Mouse (Mus musculus) liver, embryonic 15.5 days (tissue): Measurements from ENCODE around the gene Eif3a. TPM values are rescaled to one million over a fixed set of nuclear protein-coding genes. Genes with fewer than 3 reads are reported as not detected.

Experiments used
- ATAC-seq: fragments of 200-750 bp; cut with Nextera tagmentation; 2 replicates; pipeline ENCODE4 v1.8.0; 2017; ENCODE audit warnings: moderate number of reproducible peaks, mild to moderate bottlenecking, moderate library complexity; ENCODE audit not compliant: insufficient read depth
- H3K27ac ChIP-seq: fragments of 300-500 bp; sonication (generic); replicated peaks from 2 replicates; pipeline ENCODE4 v1.5.1; 2015; ENCODE audit warnings: mild to moderate bottlenecking, inconsistent platforms
- H3K27me3 ChIP-seq: fragments of 300-500 bp; sonication (generic); 2 replicates; pipeline ENCODE4 v1.6.1; 2015; ENCODE audit warnings: mild to moderate bottlenecking, inconsistent platforms
- H3K36me3 ChIP-seq: fragments of 300-500 bp; sonication (generic); replicated peaks from 2 replicates; pipeline ENCODE4 v1.6.1; 2015; ENCODE audit warnings: moderate library complexity, mild to moderate bottlenecking, inconsistent platforms
- H3K4me1 ChIP-seq: fragments of 300-500 bp; sonication (generic); replicated peaks from 2 replicates; pipeline ENCODE4 v1.6.1; 2015; ENCODE audit warnings: inconsistent platforms
- H3K4me2 ChIP-seq: fragments of 300-500 bp; sonication (generic); 2 replicates; pipeline ENCODE4 v1.6.1; 2015; ENCODE audit warnings: moderate library complexity, mild to moderate bottlenecking, inconsistent platforms
- H3K4me3 ChIP-seq: fragments of 300-500 bp; sonication (generic); replicated peaks from 2 replicates; pipeline ENCODE4 v1.5.1; 2015; ENCODE audit warnings: mild to moderate bottlenecking, inconsistent platforms
- H3K9ac ChIP-seq: fragments of 300-500 bp; sonication (generic); 2 replicates; pipeline ENCODE4 v1.6.1; 2015; ENCODE audit warnings: moderate library complexity, mild to moderate bottlenecking, inconsistent platforms
- H3K9me3 ChIP-seq: fragments of 300-500 bp; sonication (generic); replicated peaks from 2 replicates; pipeline ENCODE4 v1.6.1; 2016; ENCODE audit warnings: inconsistent platforms
- WGBS: fragments of 180-500 bp; shearing (Covaris S2); methylation state at CpG from one replicate; pipeline ENCODE4 v1.1.7; 2015; ENCODE audit warnings: mixed read lengths; ENCODE audit not compliant: insufficient replicate concordance; 5-methylcytosine and 5-hydroxymethylcytosine counted together
- polyA plus RNA-seq: library from polyadenylated mRNA; unstranded; fragments of >200 nt; fragmentation: Nextera tagmentation; extraction: Ambion mirVana; gene quantifications from 2 replicates; pipeline ENCODE4 v1.2.1, GENCODE M21; 2015

Gene Eif3a
- polyA plus RNA-seq, 1 experiment from 2014 or later, result 74.9 TPM

DNA sequence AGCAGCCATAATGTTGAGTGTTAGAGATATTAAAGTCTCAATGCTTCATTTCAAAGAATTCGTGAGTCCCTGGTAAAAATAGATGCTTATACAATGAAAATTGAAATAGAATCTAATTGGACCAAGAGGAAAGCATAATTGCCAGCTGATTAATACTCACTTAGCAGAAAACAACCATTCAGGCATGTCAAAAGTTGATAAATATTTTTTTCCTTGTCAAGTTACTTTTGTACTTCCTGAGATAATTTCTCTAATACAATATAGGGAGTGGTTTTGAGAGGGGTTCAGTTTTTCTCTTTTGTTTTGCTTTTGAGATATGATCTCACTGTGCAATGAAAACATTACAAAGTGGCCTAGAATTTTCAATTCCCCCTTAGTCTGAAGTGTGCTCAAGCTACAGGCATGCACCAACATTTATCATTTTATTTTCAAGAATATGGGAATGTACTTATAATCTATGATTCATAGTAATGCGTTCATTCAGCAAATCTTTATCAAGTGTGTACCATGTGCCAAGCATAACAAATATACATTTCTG lies 2.8 kb upstream of the Eif3a start:
- Histone ChIP-seq H3K36me3 (no peaks in the 10 kb centered on the region; the same call in 1 of the 2 replicates), H3K4me2 (no peak overlapping the region), H3K9me3 (no peaks in the 10 kb centered on the region), H3K4me3 (no peak overlapping the region), H3K9ac (no peak overlapping the region), H3K27me3 (no peaks in the 10 kb centered on the region), H3K4me1 (peaks cover 28% of the 10 kb centered on the region), H3K27ac (0 out of 2 replicates have a peak overlapping the region, but pooled peaks have one; percentile 6)
- ATAC-seq, result no peak
- 62% methylated on average over 2 of the region's 2 CpGs for WGBS

DNA sequence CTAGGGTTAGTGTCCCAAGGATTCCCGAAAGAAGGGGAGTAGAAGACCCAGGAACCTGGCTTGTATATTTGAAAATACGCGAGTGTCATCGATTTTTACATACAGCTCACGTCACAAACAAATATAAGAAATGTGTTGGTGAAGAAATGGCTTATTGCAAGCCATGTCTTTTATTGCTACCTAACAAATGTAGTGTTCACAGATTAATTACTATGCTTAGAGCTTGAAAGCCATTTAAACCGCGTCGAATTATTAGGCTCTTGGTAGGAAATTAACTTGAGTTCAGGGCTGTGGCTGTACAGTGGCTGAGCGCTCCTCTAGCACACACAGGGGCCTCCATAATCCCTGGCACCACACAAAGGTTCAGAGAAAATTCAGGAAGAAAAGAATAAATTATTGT lies 706 bp upstream of the Eif3a start:
- Histone ChIP-seq H3K4me2 (peak overlapping the region; percentile 95), H3K9ac (peak overlapping the region; percentile 99), H3K4me1 (peaks cover 36% of the 10 kb centered on the region), H3K27ac (peak overlapping the region; percentile 99), H3K27me3 (no peaks in the 10 kb centered on the region), H3K36me3 (0 out of 2 replicates have a peak, but pooled peaks cover 3% of the 10 kb centered on the region), H3K9me3 (no peaks in the 10 kb centered on the region), H3K4me3 (peak overlapping the region; percentile 100)
- 14% methylated on average over 9 of the region's 9 CpGs for WGBS
- ATAC-seq, result no peak

DNA sequence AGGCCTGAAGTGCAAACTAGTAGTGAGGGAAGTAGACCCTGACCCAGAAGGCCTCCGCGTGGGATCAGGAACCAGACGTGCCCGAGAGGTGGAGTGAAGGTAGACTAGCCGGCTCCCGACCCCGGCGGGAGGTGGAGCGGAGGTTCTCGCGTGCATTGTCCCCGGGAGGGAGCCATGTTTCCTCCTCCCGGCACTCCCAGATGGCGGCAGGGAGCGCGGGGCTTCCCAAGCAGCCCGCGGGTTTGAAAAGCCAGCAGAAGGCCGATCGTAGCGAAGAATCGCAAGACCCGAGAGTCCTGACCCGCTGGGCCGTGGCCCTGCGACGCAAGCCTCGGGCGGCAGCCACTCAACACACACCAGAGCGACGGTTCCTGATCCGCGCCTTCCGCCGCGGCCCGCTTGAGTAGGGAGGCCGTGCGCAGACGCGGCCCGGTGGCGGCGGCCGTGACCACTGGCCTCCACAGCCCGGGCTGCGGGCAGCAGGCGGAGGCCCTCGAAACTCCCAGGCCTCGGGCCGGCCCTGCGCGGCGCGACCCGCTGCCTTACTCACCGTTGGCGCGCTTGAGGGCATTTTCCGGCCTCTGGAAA lies 445 bp downstream of the Eif3a start:
- Histone ChIP-seq H3K27ac (peak overlapping the region; percentile 99), H3K27me3 (no peaks in the 10 kb centered on the region), H3K4me2 (peak overlapping the region; percentile 95), H3K36me3 (0 out of 2 replicates have a peak, but pooled peaks cover 3% of the 10 kb centered on the region), H3K4me1 (peaks cover 38% of the 10 kb centered on the region), H3K9ac (peak overlapping the region; percentile 99), H3K9me3 (no peaks in the 10 kb centered on the region), H3K4me3 (peak overlapping the region; percentile 100)
- peak; percentile 63 for ATAC-seq
- WGBS, result 0% methylated on average over 60 of the region's 60 CpGs

DNA sequence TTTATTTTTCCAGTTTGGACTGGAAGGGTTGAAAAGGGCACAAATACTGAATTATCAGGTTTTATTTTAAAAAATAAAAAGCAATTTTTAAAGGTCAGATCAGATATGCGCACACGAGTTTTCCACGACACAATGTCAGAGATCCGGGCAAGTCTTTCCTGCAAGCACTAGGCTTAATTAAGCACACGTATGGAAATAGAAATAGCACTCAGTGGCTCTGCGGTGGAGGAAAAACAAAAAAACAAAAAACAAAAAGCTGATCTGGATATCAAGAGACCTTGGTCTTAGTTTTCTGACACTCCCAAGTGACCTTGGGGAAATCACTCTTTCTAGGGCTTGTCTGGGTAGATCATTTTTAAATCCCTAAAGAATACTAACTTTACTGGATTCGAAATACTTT lies 1.0 kb downstream of the Eif3a start:
- Histone ChIP-seq H3K9me3 (no peaks in the 10 kb centered on the region), H3K4me3 (peak overlapping the region; percentile 100), H3K4me2 (peak overlapping the region; percentile 95), H3K27ac (peak overlapping the region; percentile 99), H3K27me3 (no peaks in the 10 kb centered on the region), H3K36me3 (peaks cover 3% of the 10 kb centered on the region; the same call in 1 of the 2 replicates), H3K9ac (peak overlapping the region; percentile 99), H3K4me1 (peaks cover 36% of the 10 kb centered on the region)
- 0% methylated on average over 7 of the region's 7 CpGs for WGBS
- ATAC-seq, result no peak

DNA sequence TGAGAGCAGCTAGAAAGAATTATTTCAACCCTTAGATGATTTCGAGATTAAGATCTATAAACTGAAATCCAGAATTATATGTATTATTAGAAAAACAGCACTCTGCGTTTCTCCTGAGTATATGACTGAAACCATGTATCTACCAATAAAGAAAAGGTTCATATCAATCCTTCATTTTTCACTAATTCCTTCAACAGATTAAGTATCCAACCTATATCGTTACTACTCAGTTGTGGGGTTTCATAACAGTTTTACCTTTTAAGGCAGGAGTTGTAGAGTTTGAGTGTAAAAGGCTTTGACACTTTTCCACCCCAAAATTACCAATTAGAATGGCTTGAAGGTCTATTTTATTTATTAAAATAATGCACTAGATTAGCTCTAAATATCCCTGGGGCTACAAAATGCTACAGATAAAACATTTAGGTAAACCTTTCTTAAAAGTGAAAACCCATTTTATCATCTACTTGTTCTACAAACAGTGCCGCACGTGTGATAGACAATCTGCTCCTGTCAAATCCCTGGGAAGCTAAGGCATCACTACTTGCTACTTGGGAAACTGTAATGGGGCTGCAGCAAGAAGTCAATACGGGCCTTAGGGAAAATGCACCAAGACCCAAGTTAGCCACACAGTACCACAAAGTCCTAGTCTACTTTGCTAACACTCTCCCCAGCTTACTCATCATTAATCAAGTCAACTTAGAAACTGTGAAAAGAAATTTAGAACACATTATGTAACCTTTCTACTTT lies 2.1 kb downstream of the Eif3a start:
- Histone ChIP-seq H3K4me1 (peaks cover 45% of the 10 kb centered on the region), H3K9me3 (no peaks in the 10 kb centered on the region), H3K36me3 (peaks cover 8% of the 10 kb centered on the region; the same call in 1 of the 2 replicates), H3K9ac (peak overlapping the region; percentile 50), H3K4me2 (peak overlapping the region; percentile 95), H3K4me3 (peak overlapping the region; percentile 100), H3K27me3 (no peaks in the 10 kb centered on the region), H3K27ac (peak overlapping the region; percentile 51; the same call in 1 of the 2 replicates)
- 23% methylated on average over 6 of the region's 6 CpGs for whole genome bisulfite sequencing
- no peak for ATAC-seq

DNA sequence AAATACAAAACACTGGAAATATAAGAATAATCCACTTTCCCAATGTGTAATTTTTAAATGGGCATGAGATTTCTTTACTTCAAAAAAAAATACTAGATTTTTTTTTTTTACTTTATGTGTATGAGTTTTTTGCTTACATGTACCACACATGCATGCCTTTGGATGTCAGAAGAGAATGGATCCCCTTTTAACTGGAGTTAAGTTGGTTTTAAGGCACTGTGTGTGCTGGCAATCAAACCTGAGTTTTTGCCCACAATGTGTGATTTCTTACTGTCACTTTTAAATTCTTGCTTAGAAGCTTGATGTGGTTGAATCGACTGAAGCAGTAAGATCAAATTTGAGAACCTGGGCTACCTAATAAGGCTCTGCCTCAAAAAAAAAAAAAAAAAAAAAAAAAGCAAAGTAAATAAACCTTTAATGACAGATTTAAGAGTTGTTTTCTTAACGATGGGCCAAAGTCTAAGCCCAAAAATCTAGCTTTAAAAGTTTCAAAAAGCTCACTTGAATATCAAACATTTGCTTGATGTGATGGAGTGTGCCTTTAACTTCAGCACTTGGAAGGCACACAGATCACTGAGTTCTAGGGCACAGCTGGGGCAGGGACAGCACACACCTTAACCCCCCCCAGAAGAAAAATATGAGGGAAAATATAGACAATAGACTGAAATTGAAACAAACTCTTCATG lies 2.9 kb downstream of the Eif3a start:
- H3K9ac ChIP-seq, result no peak overlapping the region
- H3K9me3 ChIP-seq, result no peaks in the 10 kb centered on the region
- peaks cover 8% of the 10 kb centered on the region; the same call in 1 of the 2 replicates for H3K36me3 ChIP-seq
- WGBS, result 31% methylated on average over 2 of the region's 2 CpGs
- no peaks in the 10 kb centered on the region for H3K27me3 ChIP-seq
- no peak for ATAC-seq
- H3K4me3 ChIP-seq, result peak overlapping the region; percentile 100
- H3K4me1 ChIP-seq, result peaks cover 48% of the 10 kb centered on the region
- peak overlapping the region; percentile 95 for H3K4me2 ChIP-seq
- no peak overlapping the region for H3K27ac ChIP-seq

DNA sequence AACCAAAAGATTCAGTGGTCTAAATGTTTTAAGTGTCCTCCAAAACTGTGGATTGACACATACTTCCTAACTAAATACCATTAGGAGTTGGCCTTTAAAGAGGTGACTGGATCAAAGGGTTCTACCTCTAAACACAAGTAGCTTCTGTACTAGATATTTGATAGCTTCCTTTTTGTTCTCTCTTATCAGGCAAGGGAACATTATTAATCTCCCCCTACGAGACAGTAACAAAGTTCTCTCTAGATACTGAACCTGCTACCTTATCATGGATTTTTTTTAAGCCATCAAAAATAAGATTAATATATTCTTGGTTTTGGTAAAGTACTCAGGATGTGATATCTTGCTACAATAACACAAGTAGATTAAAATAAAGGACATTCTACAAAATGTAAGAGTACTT lies 5.7 kb downstream of the Eif3a start:
- Histone ChIP-seq H3K36me3 (peaks cover 30% of the 10 kb centered on the region), H3K27me3 (no peaks in the 10 kb centered on the region), H3K4me1 (peaks cover 40% of the 10 kb centered on the region)

DNA sequence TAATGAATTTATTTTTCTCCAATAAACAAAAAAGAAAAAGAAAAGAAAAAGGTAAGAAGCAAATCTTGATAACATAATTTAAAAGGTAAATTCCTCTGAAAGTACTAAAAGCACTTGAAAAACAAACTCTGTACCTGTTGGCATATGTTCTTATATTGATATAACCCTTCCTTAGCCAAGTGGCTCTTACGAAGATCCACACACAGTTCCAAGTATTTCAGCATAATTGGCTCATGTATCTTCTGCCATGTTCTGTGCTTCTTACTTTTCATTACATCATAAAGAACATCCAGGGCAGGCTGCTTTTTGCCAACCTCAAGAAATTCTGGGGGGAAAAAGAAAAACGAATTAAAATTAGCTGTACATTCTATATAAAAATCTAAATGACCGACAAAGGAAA lies 8.4 kb downstream of the Eif3a start:
- WGBS, result 81% methylated on average over 3 of the region's 3 CpGs
- Histone ChIP-seq H3K27ac (no peak overlapping the region), H3K9ac (no peak overlapping the region), H3K27me3 (no peaks in the 10 kb centered on the region), H3K4me2 (no peak overlapping the region), H3K36me3 (peaks cover 48% of the 10 kb centered on the region), H3K9me3 (no peaks in the 10 kb centered on the region), H3K4me3 (no peak overlapping the region), H3K4me1 (peaks cover 29% of the 10 kb centered on the region)
- ATAC-seq, result no peak

More for the DNA sequence above, 5.7 kb downstream of the Eif3a start:
- H3K4me2 ChIP-seq, result no peak overlapping the region
- no peak overlapping the region for H3K4me3 ChIP-seq
- WGBS, result 4% methylated on average over 1 of the region's 1 CpGs
- no peak overlapping the region for H3K27ac ChIP-seq
- ATAC-seq, result no peak
- no peaks in the 10 kb centered on the region for H3K9me3 ChIP-seq
- no peak overlapping the region for H3K9ac ChIP-seq

DNA sequence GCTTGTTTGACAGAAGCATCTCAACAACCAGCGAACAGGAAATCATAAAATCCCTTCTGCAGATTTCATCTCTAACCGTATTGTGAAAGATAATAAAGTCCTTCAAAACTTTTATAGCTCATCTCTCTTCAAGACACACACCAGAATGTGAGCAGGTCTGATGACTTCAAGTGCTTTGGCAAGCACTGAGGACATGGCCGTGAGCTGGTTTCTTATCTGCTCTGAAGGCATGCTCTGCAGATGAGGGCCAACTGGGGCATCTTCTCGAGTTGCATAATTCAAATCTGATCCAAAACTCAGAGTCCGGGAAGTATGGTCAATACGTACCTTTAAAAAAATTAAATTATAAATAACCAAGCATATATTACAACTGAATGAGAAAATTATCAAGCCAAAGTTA lies 17.1 kb downstream of the Eif3a start:
- Histone ChIP-seq H3K4me3 (no peak overlapping the region), H3K36me3 (peaks cover 85% of the 10 kb centered on the region), H3K4me1 (no peaks in the 10 kb centered on the region), H3K4me2 (no peak overlapping the region), H3K9ac (no peak overlapping the region), H3K27me3 (no peaks in the 10 kb centered on the region), H3K27ac (no peak overlapping the region), H3K9me3 (no peaks in the 10 kb centered on the region)
- WGBS, result 74% methylated on average over 6 of the region's 6 CpGs
- no peak for ATAC-seq

DNA sequence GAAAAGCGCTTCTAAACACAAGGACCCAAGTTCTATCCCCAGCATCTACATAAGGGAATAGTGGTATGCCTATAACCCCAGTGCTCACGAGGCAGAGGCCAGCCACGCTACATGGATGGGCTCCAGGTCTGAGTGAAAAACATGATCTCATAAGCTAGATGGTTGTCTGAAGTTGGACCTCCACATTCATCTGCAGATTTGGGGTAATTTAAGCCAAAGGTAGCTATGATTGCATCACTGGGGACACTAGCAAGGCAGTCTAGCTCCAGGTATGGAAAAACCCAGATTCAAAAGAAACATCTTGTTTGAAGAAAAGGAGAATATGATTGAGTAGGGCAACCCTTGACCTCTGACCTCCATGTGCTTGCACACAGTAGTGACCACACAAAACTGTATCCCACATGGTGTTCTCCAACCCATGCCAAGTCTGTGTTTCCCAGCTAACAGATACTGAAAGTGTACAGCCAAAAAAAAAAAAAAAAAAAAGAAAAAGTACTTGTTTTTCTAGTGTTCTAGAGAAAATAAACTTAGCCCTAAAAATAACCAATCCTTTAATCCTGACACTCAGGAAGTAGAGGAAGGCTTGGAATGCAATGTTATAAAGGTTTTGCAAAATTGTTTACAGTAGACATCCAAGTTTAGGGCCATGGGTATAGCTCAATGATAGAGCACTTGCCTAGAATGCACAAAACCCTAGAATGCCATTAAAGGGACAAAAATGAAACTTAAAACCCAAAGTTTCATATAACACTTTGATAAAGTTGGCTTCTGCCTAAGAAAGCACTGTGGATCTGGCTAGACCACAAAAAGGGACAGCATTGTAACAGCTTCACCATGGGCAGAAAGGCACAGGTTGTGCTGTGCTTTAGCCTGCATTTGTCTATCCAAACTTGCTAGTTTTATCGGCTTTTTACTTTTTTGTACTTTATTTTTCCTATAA lies 31.3 kb downstream of the Eif3a start:
- Histone ChIP-seq H3K27ac (no peak overlapping the region), H3K4me1 (peaks cover 33% of the 10 kb centered on the region), H3K9me3 (no peaks in the 10 kb centered on the region), H3K27me3 (peaks cover 37% of the 10 kb centered on the region), H3K4me2 (no peak overlapping the region), H3K4me3 (no peak overlapping the region), H3K36me3 (peaks cover 36% of the 10 kb centered on the region), H3K9ac (no peak overlapping the region)
- WGBS, result 79% methylated on average over 4 of the region's 4 CpGs
- ATAC-seq, result no peak
